Mouse (Mus musculus) MEL (cell line): ENCODE data around the gene Cfap43. TPM values are rescaled to one million over a fixed set of nuclear protein-coding genes. Genes with fewer than 3 reads are reported as not detected.
A peak's percentile ranks its signal among the peaks of the same experiment; 100 is the strongest.

ENCODE experiments used
- DNase-seq: peaks from one replicate; pipeline ENCODE4 v3.0.0; 2011; ENCODE audit warnings: low read depth, low spot score
- H3K27ac ChIP-seq: 2 replicates; pipeline ENCODE4 v1.5.1; 2012; ENCODE audit warnings: low read depth, mild to moderate bottlenecking, control low read depth, low read length, moderate library complexity; ENCODE audit not compliant: control insufficient read depth
- H3K27me3 ChIP-seq, 2 experiments: fragments of 150-350 bp in 1 of 2; sonication (generic) in 1 of 2; 2 replicates each; pipeline ENCODE4 v1.6.1; 2012; ENCODE audit warnings: low read length in 2 of 2, mild to moderate bottlenecking in 2 of 2, improper control_type of control experiment in 1 of 2, moderate library complexity in 1 of 2; ENCODE audit not compliant: insufficient read depth in 2 of 2, control insufficient read depth in 1 of 2
- H3K36me3 ChIP-seq, 2 experiments: 2 replicates each; pipeline ENCODE4 v1.6.1; 2012 to 2014; ENCODE audit warnings: low read length in 2 of 2, improper control_type of control experiment in 1 of 2, inconsistent platforms in 1 of 2, mild to moderate bottlenecking in 1 of 2; ENCODE audit not compliant: insufficient read depth in 2 of 2, control insufficient read depth in 1 of 2
- H3K4me1 ChIP-seq, 2 experiments: fragments of 150-350 bp in 1 of 2; sonication (generic) in 1 of 2; 2 replicates each; pipeline ENCODE4 v1.6.1; 2012; ENCODE audit warnings: low read length in 2 of 2, improper control_type of control experiment in 1 of 2, mild to moderate bottlenecking in 1 of 2; ENCODE audit not compliant: insufficient read depth in 2 of 2, control insufficient read depth in 1 of 2
- H3K4me3 ChIP-seq, 2 experiments: fragments of 150-350 bp in 1 of 2; sonication (generic) in 1 of 2; 2 replicates each; pipeline ENCODE4 v1.5.1; 2012; ENCODE audit warnings: low read depth in 2 of 2, low read length in 2 of 2, mild to moderate bottlenecking in 2 of 2, moderate library complexity in 2 of 2, control low read depth in 1 of 2, improper control_type of control experiment in 1 of 2; ENCODE audit not compliant: control insufficient read depth in 1 of 2, insufficient read depth in 1 of 2
- H3K79me2 ChIP-seq: 2 replicates; pipeline ENCODE4 v1.6.1; 2012; ENCODE audit warnings: mild to moderate bottlenecking, low read length, moderate library complexity; ENCODE audit not compliant: control insufficient read depth, poor library complexity, insufficient read depth
- H3K9ac ChIP-seq: 2 replicates; pipeline ENCODE4 v1.6.1; 2012; ENCODE audit warnings: low read depth, mild to moderate bottlenecking, control low read depth, low read length, moderate library complexity; ENCODE audit not compliant: control insufficient read depth, poor library complexity, severe bottlenecking
- H3K9me3 ChIP-seq: fragments of 150-350 bp; sonication (generic); replicated peaks from 2 replicates; pipeline ENCODE4 v1.6.1; 2012; ENCODE audit warnings: mild to moderate bottlenecking, low read length, improper control_type of control experiment, moderate library complexity; ENCODE audit not compliant: insufficient read depth
- CHD2 ChIP-seq: IDR thresholded peaks from 2 replicates; pipeline ENCODE4 v1.6.1; 2011; ENCODE audit warnings: low read length, improper control_type of control experiment
- ELF1 ChIP-seq: IDR thresholded peaks from 2 replicates; pipeline ENCODE4 v1.6.1; 2014; ENCODE audit warnings: low read depth, mild to moderate bottlenecking, inconsistent platforms, low read length, improper control_type of control experiment, moderate library complexity
- GABPA ChIP-seq: IDR thresholded peaks from 2 replicates; pipeline ENCODE4 v1.6.1; 2012; ENCODE audit warnings: low read depth, mild to moderate bottlenecking, inconsistent platforms, low read length, improper control_type of control experiment, moderate library complexity
- HCFC1 ChIP-seq: IDR thresholded peaks from 2 replicates; pipeline ENCODE4 v1.6.1; 2012; ENCODE audit warnings: low read depth, mild to moderate bottlenecking, inconsistent platforms, low read length, improper control_type of control experiment, moderate library complexity
- JUND ChIP-seq: IDR thresholded peaks from 2 replicates; pipeline ENCODE4 v1.6.1; 2011; ENCODE audit warnings: low read depth, mild to moderate bottlenecking, improper control_type of control experiment, low read length
- MAFK ChIP-seq: IDR thresholded peaks from 2 replicates; pipeline ENCODE4 v1.6.1; 2011; ENCODE audit warnings: low read depth, mild to moderate bottlenecking, low read length, improper control_type of control experiment, borderline replicate concordance
- MYC ChIP-seq: IDR thresholded peaks from 2 replicates; pipeline ENCODE4 v1.6.1; 2011; ENCODE audit warnings: low read depth, mild to moderate bottlenecking, low read length, improper control_type of control experiment, moderate library complexity
- NELFE ChIP-seq: IDR thresholded peaks from 2 replicates; pipeline ENCODE4 v1.6.1; 2011; ENCODE audit warnings: low read depth, low read length, improper control_type of control experiment
- POLR2AphosphoS2 ChIP-seq: IDR thresholded peaks from 2 replicates; pipeline ENCODE4 v1.6.1; 2011; ENCODE audit warnings: low read length, improper control_type of control experiment
- POLR2AphosphoS5 ChIP-seq: IDR thresholded peaks from 2 replicates; pipeline ENCODE4 v1.6.1; 2012; ENCODE audit warnings: low read depth, borderline replicate concordance, mild to moderate bottlenecking, inconsistent platforms, low read length, moderate library complexity, mixed read lengths
- SIN3A ChIP-seq: IDR thresholded peaks from 2 replicates; pipeline ENCODE4 v1.6.1; 2012; ENCODE audit warnings: low read length, improper control_type of control experiment, inconsistent platforms
- TAL1 ChIP-seq: IDR thresholded peaks from 2 replicates; pipeline ENCODE4 v1.6.1; 2012; ENCODE audit warnings: mild to moderate bottlenecking, inconsistent platforms, low read length, moderate library complexity, mixed read lengths
- USF1 ChIP-seq: IDR thresholded peaks from 2 replicates; pipeline ENCODE4 v1.6.1; 2014; ENCODE audit warnings: low read depth, mild to moderate bottlenecking, inconsistent platforms, low read length, improper control_type of control experiment, moderate library complexity
- USF2 ChIP-seq, 2 experiments: IDR thresholded peaks; 2 replicates each; pipeline ENCODE4 v1.6.1; 2011 to 2012; ENCODE audit warnings: improper control_type of control experiment in 2 of 2, low read length in 2 of 2, borderline replicate concordance in 1 of 2, inconsistent platforms in 1 of 2, low read depth in 1 of 2, mild to moderate bottlenecking in 1 of 2; ENCODE audit not compliant: insufficient read depth in 1 of 2
- ZKSCAN1 ChIP-seq: IDR thresholded peaks from 2 replicates; pipeline ENCODE4 v1.6.1; 2012; ENCODE audit warnings: low read depth, mild to moderate bottlenecking, inconsistent platforms, low read length, improper control_type of control experiment, moderate library complexity
- ZNF384 ChIP-seq: IDR thresholded peaks from 2 replicates; pipeline ENCODE4 v1.6.1; 2012; ENCODE audit warnings: low read depth, mild to moderate bottlenecking, inconsistent platforms, low read length, improper control_type of control experiment
- polyA plus RNA-seq, 2 experiments: library from polyadenylated mRNA; stranded (reverse) in 1 of 2; unstranded in 1 of 2; fragments of >175 nt in 1 of 2; fragments of >200 nt in 1 of 2; gene quantifications; 2 replicates each; pipeline versions ENCODE4 v1.2.1 to v1.2.4; 2012; ENCODE audit warnings: low replicate concordance in 2 of 2, low read depth in 1 of 2; ENCODE audit not compliant: insufficient read length in 2 of 2, insufficient read depth in 1 of 2, missing spikeins in 1 of 2
- total RNA-seq: library from RNA; depleted of rRNA; stranded (reverse); fragments of 300-350 nt; gene quantifications from 2 replicates; pipeline ENCODE4 v1.2.3, GENCODE M21; 2012

Gene Cfap43
- total and polyA plus RNA-seq, 3 experiments: 0.10 to 0.12 TPM; not detected in 1

DNA sequence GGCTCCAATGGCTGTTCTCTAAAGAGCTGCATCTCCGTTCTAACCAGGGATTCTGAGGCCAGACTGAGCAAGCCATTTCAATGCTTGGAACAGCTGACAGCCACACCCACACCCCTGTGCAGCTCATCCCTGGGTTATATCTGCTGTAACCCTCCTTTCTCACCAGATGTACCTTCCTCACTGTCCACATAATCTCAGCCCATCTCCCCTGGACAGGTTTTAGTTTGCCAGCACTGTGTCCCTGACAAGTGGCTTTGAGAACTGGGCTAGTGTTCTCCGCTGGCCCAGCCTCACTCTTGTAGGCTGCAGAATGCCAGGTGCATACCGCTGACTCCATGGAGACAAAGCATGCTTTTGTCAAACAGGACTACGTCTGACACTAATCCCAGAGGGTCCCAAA is 1.7 kb downstream of the Cfap43 start:
- peaks cover 3 to 20% of the 10 kb centered on the region in 2 experiments for H3K4me1 ChIP-seq
- DNase-seq: peak; percentile 35
- H3K79me2 ChIP-seq: peaks cover 34% of the 10 kb centered on the region
- peak overlapping the region; percentile 58 to 98 for H3K4me3 ChIP-seq
- H3K27me3 ChIP-seq: no peaks in the 10 kb centered on the region
- H3K36me3 ChIP-seq: peaks cover 0 to 14% of the 10 kb centered on the region in 2 experiments; a peak in 3 of 4 replicates
- no peak for TF ChIP-seq ZKSCAN1
- TF ChIP-seq CHD2: no peak
- no peak for TF ChIP-seq USF2 (IDR thresholded peaks at IDR 0.05; ENCODE audit: borderline replicate concordance in 1 of 2, insufficient read depth in 1 of 2, low read depth in 1 of 2, low read length in 2 of 2)
- no peak for TF ChIP-seq GABPA
- TF ChIP-seq, all 39 proteins: peak for 0
- no peaks in the 10 kb centered on the region for H3K9me3 ChIP-seq
- no peak overlapping the region for H3K27ac ChIP-seq
- peak overlapping the region; percentile 97 for H3K9ac ChIP-seq

DNA sequence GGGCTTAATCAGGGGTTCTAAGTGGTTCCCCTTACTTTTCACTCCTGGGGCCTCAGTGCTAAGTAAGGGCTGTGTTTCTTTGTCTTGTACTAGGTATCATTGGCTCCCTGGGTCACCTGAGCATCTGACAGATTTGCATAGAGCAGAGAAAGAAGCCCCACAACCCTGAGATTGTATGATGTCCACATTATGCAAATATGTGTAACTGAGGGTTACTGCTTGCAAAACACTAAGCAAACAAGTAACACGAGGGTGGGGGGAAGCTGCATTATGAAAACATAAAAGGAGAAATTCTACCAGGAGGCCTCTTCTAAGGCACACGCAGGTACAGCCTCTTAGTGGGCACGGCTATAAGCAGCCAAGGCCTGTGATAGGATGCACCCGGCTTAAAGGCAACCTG is 3.8 kb downstream of the Cfap43 start:
- no peak overlapping the region for H3K9ac ChIP-seq
- peak; percentile 8 for DNase-seq
- H3K27ac ChIP-seq: no peak overlapping the region
- no peak overlapping the region for H3K4me3 ChIP-seq
- peaks cover 8 to 28% of the 10 kb centered on the region in 2 experiments for H3K4me1 ChIP-seq
- H3K79me2 ChIP-seq: peaks cover 34% of the 10 kb centered on the region
- peaks cover 0 to 23% of the 10 kb centered on the region in 2 experiments; a peak in 3 of 4 replicates for H3K36me3 ChIP-seq
- no peak for TF ChIP-seq USF1
- no peak for TF ChIP-seq MAFK
- TF ChIP-seq TAL1: no peak; the same call in 1 of the 2 replicates
- TF ChIP-seq ELF1: no peak
- no peak for TF ChIP-seq HCFC1
- TF ChIP-seq ZNF384: no peak
- TF ChIP-seq CHD2: no peak
- TF ChIP-seq MYC: no peak
- no peak for TF ChIP-seq POLR2AphosphoS5
- TF ChIP-seq SIN3A: no peak
- no peak for TF ChIP-seq NELFE
- no peak for TF ChIP-seq POLR2AphosphoS2
- TF ChIP-seq JUND: no peak
- no peaks in the 10 kb centered on the region for H3K27me3 ChIP-seq
- H3K9me3 ChIP-seq: no peaks in the 10 kb centered on the region
